Mouse (Mus musculus): ENCODE results near the gene Olfr509. TPM values are rescaled to one million over a fixed set of nuclear protein-coding genes. Genes with fewer than 3 reads are reported as not detected.

Olfr509 gene
- not detected in 2 replicates for polyA plus RNA-seq (2012)

DNA sequence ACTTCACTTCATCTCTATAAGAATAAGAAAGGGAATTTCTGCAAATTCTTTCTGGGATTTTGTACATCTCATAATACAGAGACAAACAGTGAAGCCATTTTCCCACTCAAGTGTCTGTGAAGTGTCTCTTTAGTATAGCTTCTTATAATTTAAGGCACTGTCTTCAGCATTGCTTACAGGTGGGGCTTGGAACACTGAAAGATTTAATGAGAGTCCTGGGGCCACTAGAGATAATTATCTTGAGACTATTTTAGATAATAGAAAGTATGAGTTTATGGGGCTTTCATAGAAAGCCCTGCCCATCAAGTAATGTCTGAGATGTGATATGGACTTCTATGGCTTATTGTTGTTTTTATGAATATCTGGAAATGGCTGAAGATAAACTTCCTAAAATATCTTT, at the start of gene Olfr509:
Olfr509 (minus strand) TSS at position 101 of the 400 bp plus-strand sequence.
- no peak for TF ChIP-seq GATA1 (IDR thresholded peaks at IDR 0.05; ENCODE audit: low read length)

DNA sequence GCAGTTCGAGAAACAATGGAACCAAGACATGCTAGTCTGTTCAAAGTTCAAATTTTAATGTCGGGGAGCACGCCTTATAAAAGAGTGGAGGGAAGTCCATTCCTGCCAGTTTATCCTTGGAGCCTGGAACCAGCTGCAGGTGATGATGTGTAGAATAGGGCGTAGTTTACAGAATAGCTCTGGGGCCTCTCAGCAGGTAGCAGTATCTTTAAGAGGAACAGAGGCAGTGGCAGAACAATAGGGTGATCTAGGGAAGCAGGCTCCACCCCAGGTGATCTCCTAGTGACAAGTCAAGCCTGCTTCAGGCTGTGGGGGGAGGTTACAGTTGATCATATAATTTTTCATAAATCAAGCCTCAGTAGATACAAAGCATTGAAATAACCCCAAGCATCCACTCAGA, 27.2 kb upstream of the Olfr509 start:
- no peak for TF ChIP-seq GATA1 (IDR thresholded peaks at IDR 0.05; ENCODE audit: low read length)

DNA sequence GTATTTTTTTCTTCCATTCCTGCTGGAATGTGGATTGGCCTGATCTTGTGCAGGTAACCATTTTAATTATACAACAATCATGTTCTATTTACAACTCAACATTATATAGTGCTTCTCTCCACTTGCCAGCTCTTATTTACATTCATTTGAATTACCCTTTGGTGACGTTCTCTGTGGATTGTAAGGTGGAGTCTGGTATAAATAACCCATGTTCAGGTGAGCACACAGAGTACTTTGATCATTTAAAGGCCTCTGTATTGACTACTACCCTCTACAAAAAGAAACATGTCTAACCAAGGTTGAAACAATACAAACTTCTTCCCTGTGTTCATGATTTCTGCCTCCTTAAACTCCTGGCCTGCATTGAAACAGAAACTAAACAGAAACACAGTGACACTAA, 19.4 kb upstream of the Olfr509 start:
- no peak for TF ChIP-seq GATA1 (IDR thresholded peaks at IDR 0.05; ENCODE audit: low read length)

DNA sequence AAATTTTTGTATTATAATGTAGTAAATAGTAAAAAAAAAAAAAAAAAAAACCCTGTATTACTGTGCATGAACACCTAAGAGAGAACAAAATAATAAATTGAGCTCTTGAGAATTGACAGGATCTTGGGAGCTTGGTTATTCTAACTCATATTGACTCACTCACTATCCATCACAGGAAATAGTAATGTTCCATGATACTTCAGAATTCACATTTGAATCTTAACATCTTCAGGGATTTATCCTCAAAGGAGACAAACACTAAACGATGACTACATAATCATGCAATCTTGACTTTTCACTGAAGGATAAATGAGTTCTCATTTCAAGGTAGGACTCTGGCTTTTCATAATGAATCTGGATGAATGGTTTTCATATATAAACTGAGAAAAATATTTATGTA, 14.4 kb upstream of the Olfr509 start, which contains the start of gene Olfr510:
Olfr510 (plus strand) TSS at position 301 of the 400 bp plus-strand sequence.
- no peak for TF ChIP-seq GATA1 (IDR thresholded peaks at IDR 0.05; ENCODE audit: low read length)

DNA sequence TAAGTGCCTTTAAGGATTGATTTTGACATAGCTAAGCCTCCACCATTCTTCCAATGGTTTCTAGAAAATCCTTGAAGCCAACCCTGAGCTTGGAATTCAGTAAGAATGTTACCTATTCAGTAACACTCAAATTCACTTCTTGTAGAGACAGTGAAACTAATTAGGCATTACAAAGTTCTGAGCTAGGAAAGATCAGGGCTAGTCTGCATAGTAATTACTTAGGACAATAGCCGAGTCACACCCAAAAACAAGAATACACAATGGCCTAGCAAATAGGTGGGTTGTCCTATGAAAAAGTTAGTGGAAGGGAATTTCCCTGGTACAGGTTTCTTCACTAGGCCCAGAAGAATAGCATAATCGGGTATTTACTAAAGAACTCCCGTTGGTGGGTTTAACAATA, 10.7 kb upstream of the Olfr509 start:
- TF ChIP-seq GATA1 (IDR thresholded peaks at IDR 0.05; ENCODE audit: low read length): no peak

DNA sequence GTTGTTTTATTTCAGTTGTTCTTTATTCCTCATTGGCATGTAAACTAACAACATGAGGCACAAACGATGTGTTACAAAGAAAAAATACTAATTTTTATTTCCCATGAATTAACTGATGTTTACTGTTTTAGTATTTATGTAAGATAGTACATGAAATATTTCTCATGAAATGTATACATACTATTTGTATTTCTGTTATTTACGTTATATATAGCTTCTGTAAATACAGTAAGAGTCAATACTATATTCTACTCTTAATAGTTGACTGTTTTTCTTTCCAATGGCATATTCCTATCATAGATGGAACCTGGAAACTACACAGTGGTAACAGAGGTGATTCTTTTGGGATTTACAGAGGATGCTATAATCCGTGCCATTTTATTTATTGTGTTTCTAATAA, 22.0 kb downstream of the Olfr509 start, which contains the start of gene Olfr508:
Olfr508 (plus strand) TSS at position 301 of the 400 bp plus-strand sequence.
- TF ChIP-seq GATA1 (IDR thresholded peaks at IDR 0.05; ENCODE audit: low read length): no peak

DNA sequence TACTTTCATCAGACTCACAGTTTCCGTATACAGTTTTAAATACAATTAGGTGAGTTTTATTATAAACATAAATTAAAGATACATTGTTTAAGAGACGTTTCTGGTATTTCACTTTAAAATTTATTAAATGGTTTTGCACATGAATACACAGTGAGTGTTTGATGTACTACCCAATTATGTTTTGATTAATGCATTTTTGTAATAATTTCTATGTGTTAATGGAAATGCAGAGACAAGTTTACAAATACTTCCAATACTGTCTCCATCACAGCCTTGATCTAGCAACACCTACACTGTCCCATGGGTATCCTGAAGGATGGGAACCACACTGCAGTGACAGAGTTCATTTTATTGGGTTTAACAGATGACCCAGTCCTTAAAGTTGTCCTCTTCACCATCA, 30.2 kb downstream of the Olfr509 start, which contains the start of gene Olfr507:
Olfr507 (plus strand) TSS at position 301 of the 400 bp plus-strand sequence.
- TF ChIP-seq GATA1 (IDR thresholded peaks at IDR 0.05; ENCODE audit: low read length): no peak

DNA sequence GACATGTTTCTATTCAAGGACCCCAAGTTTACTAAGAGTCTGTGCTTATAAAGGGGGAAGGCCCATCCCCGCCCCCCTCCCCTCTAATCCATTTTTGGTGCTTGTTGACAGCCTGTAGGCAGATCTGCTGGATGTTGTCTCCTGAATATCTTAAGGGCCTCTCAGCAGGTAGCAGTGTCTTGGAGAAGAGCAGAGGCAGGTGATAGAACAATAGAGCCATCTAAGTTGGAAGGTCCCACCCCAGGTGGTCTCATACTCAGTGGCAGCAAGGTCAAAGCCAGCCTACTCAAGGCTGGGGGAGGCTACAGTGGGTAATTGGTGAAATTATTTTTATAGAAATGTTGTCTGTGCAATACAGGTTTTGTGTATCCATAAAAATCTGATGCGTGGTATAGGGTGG, 37.6 kb downstream of the Olfr509 start:
- TF ChIP-seq GATA1 (IDR thresholded peaks at IDR 0.05; ENCODE audit: low read length): no peak

DNA sequence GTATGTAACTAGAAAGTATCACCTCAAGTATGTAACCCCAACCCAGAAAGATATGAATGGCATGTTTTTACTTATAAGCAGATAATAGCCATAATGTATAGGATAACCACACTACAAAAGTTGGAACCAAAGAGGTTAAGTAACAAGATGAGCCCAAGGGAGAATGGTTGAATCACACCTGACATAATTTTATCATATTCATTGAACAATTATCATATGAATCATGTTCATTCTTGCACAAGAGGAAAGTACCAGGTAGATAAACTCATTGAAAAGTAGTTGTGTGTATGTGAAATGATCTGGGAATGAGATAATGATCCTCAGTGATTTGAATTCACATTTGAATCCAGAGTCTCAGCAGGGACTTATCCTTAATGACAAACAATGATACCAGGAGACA, 41.2 kb downstream of the Olfr509 start, which contains the start of gene Olfr506:
Olfr506 (plus strand) TSS at position 301 of the 400 bp plus-strand sequence.
- TF ChIP-seq GATA1 (IDR thresholded peaks at IDR 0.05; ENCODE audit: low read length): no peak

Other genes starting within 250 kb of the Olfr509 start
- not detected in 2 replicates for gene Olfr497, start 231.5 kb downstream of the Olfr509 start, polyA plus RNA-seq (2012)
- gene Olfr498, start 186.6 kb downstream of the Olfr509 start, polyA plus RNA-seq (2012): not detected in 2 replicates
- gene Olfr502, start 126.8 kb downstream of the Olfr509 start, polyA plus RNA-seq (2012): not detected in 2 replicates
- not detected in 2 replicates for gene Olfr503, start 107.4 kb downstream of the Olfr509 start, polyA plus RNA-seq (2012)
- not detected in 2 replicates for gene Olfr504, start 86.1 kb downstream of the Olfr509 start, polyA plus RNA-seq (2012)
- not detected in 2 replicates for gene Olfr506, start 41.1 kb downstream of the Olfr509 start, polyA plus RNA-seq (2012)
- not detected in 2 replicates for gene Olfr507, start 30.1 kb downstream of the Olfr509 start, polyA plus RNA-seq (2012)
- not detected in 2 replicates for gene Olfr508, start 21.9 kb downstream of the Olfr509 start, polyA plus RNA-seq (2012)
- not detected in 2 replicates for gene Olfr510, start 14.5 kb upstream of the Olfr509 start, polyA plus RNA-seq (2012)
- gene Olfr512, start 61.4 kb upstream of the Olfr509 start, polyA plus RNA-seq (2012): not detected in 2 replicates
- not detected in 2 replicates for gene Olfr513, start 99.1 kb upstream of the Olfr509 start, polyA plus RNA-seq (2012)
- not detected in 2 replicates for gene Olfr514, start 174.1 kb upstream of the Olfr509 start, polyA plus RNA-seq (2012)
- not detected in 2 replicates for gene Olfr516, start 198.6 kb upstream of the Olfr509 start, polyA plus RNA-seq (2012)
- not detected in 2 replicates for gene Olfr517, start 220.5 kb upstream of the Olfr509 start, polyA plus RNA-seq (2012)
- not detected in 2 replicates for gene Olfr518, start 233.1 kb upstream of the Olfr509 start, polyA plus RNA-seq (2012)
- gene Olfr519, start 242.5 kb upstream of the Olfr509 start, polyA plus RNA-seq (2012): not detected in 2 replicates